Mouse (Mus musculus) G1E (cell line): ENCODE measurements around the gene Ilkap.

Experiments used
- CTCF ChIP-seq: IDR thresholded peaks from 2 replicates; pipeline ENCODE4 v1.5.1; 2012; ENCODE audit warnings: low read depth, low read length, inconsistent platforms, mixed read lengths
- GATA1 ChIP-seq: IDR thresholded peaks from 2 replicates; pipeline ENCODE4 v1.6.1; 2012; ENCODE audit warnings: borderline replicate concordance, low read length, inconsistent platforms, mixed read lengths

DNA sequence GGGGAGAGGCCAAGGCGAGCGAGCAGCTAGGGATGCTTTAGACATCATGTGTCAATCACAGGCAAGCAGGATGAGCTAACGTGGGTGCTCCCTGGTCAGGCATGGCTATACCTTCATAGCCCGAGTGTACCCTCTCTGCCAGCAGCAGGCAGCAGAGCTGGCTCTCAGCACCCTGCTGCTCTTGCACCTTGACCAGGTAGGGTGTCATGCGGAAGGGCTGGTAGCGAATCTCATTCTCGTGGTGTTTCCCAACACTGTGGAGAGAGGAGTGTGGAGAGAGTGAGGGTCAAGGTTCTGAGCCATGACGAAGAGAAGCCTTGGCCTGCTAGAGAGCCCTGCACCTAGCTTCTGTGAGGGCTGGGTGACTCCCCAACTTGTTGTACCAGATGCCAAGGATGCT, 41.2 kb upstream of the Ilkap start:
- no peak for TF ChIP-seq CTCF
- TF ChIP-seq GATA1, result no peak
